Mouse (Mus musculus) testis, adult 2 months (tissue): ENCODE data around the gene Csrnp1. TPM values are rescaled to one million over a fixed set of nuclear protein-coding genes. Genes with fewer than 3 reads are reported as not detected.
A peak's percentile ranks its signal among the peaks of the same experiment; 100 is the strongest.

ENCODE experiments used
- H3K27ac ChIP-seq: fragments of 200-500 bp; 2 replicates; pipeline ENCODE4 v1.5.1; 2012; ENCODE audit warnings: low read depth, low read length; ENCODE audit not compliant: control insufficient read depth, insufficient read depth
- H3K27me3 ChIP-seq: fragments of 200-500 bp; 2 replicates; pipeline ENCODE4 v1.6.1; 2012; ENCODE audit warnings: mild to moderate bottlenecking, low read length, moderate library complexity; ENCODE audit not compliant: control insufficient read depth, insufficient read depth
- H3K36me3 ChIP-seq: fragments of 200-500 bp; 2 replicates; pipeline ENCODE4 v1.6.1; 2012; ENCODE audit warnings: mild to moderate bottlenecking, low read length; ENCODE audit not compliant: control insufficient read depth, insufficient read depth
- H3K4me1 ChIP-seq: fragments of 200-500 bp; 2 replicates; pipeline ENCODE4 v1.6.1; 2012; ENCODE audit warnings: low read length; ENCODE audit not compliant: control insufficient read depth, insufficient read depth
- H3K4me3 ChIP-seq: fragments of 200-500 bp; 2 replicates; pipeline ENCODE4 v1.5.1; 2012; ENCODE audit warnings: low read depth, mild to moderate bottlenecking, low read length, moderate library complexity, mixed read lengths; ENCODE audit not compliant: control insufficient read depth
- CTCF ChIP-seq: fragments of 200-500 bp; IDR thresholded peaks from 2 replicates; pipeline ENCODE4 v1.5.1; 2012; ENCODE audit warnings: low read depth, mild to moderate bottlenecking, inconsistent platforms, low read length, moderate library complexity; ENCODE audit not compliant: control insufficient read depth, insufficient read depth, insufficient replicate concordance
- POLR2A ChIP-seq: fragments of 200-500 bp; IDR thresholded peaks from 2 replicates; pipeline ENCODE4 v1.6.1; 2012; ENCODE audit warnings: low read depth, mild to moderate bottlenecking, inconsistent platforms, low read length, moderate library complexity; ENCODE audit not compliant: control insufficient read depth
- polyA plus RNA-seq: library from polyadenylated mRNA; depleted of rRNA; stranded (reverse); fragments of >200 nt; gene quantifications from 2 replicates; pipeline ENCODE4 v1.2.3, GENCODE M21; 2012

Csrnp1 gene
- polyA plus RNA-seq, 1 experiment, result 99.9 TPM

- Histone ChIP-seq H3K27ac (peak overlapping the region; percentile 39; the same call in 1 of the 2 replicates), H3K4me3 (peak overlapping the region; percentile 90), H3K4me1 (peaks cover 40% of the 10 kb centered on the region), H3K27me3 (peaks cover 2% of the 10 kb centered on the region; the same call in 1 of the 2 replicates), H3K36me3 (no peaks in the 10 kb centered on the region)
- no peak for TF ChIP-seq POLR2A
- TF ChIP-seq CTCF, result no peak
Measured at GRCm38 (mm10) chr9:119981183-119982179, 3.0 kb downstream of the Csrnp1 start.

DNA sequence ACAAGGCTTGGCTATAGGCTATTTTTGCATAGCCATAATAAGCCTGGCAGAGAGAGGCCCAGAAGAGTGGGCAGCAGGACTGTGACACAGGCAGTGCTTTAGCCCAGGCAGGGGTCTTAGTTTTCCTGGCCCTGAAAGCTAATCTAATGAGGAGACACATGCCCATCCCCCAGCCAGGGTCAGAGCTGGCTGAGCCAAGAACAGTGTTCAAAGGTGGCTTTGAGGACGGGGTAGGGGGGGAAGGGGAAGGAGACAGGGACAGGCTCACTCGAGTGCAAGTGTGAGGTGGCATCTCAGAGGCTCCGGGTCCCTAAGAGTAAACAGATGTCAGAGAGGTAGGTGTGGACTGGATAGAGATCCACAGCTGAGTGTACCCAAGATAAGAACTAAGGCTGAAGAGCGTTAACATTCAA, 3.7 kb downstream of the Csrnp1 start:
- H3K27ac ChIP-seq, result peak overlapping the region; percentile 27; the same call in 1 of the 2 replicates
- H3K4me3 ChIP-seq, result peak overlapping the region; percentile 90
- H3K4me1 ChIP-seq, result peaks cover 40% of the 10 kb centered on the region
- H3K36me3 ChIP-seq, result no peaks in the 10 kb centered on the region
- TF ChIP-seq CTCF (no peak), POLR2A (no peak)
- peaks cover 2% of the 10 kb centered on the region; the same call in 1 of the 2 replicates for H3K27me3 ChIP-seq

DNA sequence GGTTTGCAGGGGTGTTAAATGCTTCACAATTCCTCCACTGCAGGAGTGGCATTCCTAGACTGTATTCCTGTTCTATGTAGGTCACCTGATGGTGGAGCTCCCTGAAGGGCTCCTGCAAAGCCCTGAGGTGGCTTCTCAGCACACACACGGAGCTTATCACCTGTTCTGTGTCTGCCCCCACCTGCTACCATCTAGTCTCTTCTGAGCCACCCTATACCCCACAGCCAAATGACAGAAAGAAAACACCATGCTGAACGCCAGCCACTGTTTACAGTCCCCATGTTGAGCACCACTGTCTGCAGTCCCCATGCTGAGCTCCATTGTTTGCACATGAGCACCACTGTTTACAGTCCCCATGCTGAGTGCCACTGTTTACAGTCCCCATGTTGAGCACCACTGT, 4.7 kb downstream of the Csrnp1 start:
- Histone ChIP-seq H3K4me1 (peaks cover 43% of the 10 kb centered on the region), H3K27ac (no peak overlapping the region)

GRCm38 (mm10) chr9:119978811-119979441, 5.5 kb downstream of the Csrnp1 start:
- no peak for TF ChIP-seq POLR2A
- TF ChIP-seq CTCF, result no peak
- no peak overlapping the region for H3K27ac ChIP-seq
- H3K4me3 ChIP-seq, result no peak overlapping the region
- H3K36me3 ChIP-seq, result no peaks in the 10 kb centered on the region
- peaks cover 35% of the 10 kb centered on the region for H3K4me1 ChIP-seq
- H3K27me3 ChIP-seq, result peaks cover 2% of the 10 kb centered on the region; the same call in 1 of the 2 replicates

More for the DNA sequence above, 4.7 kb downstream of the Csrnp1 start:
- no peaks in the 10 kb centered on the region for H3K36me3 ChIP-seq
- peak; percentile 27; the same call in 1 of the 2 replicates for TF ChIP-seq POLR2A
- no peak for TF ChIP-seq CTCF
- H3K4me3 ChIP-seq, result no peak overlapping the region; the same call in 1 of the 2 replicates
- peaks cover 2% of the 10 kb centered on the region; the same call in 1 of the 2 replicates for H3K27me3 ChIP-seq

DNA sequence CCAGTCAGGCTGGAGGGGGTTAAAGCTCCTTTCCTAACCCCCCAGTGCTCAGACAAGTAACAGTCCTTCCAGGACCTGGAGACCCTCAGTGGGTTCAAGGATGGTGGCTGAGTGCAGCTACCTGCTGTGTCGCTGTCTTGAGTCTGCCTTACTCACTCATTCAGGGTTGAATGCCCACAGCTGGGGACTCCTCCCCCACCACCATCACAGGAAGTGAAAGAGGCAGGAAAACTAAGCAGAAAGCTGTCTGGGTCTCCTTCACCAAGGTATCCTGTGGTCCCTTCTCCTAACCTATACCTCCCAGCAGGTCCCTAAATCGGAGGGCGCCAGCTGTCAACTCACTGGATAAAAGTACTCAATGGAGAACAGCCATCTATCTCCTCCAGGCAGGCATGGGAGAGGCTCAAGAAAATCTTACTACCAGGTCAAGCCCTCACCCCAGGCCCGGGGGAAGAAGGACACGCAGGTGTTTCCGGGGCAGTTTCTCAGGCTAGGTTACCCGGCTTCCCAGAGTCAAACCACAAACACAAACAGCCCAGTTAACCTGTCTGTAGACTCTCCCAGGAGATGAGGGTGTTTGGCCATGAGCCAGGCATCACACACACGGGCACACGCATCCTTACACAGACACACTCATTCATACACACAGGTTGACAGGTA, 6.2 kb downstream of the Csrnp1 start:
- Histone ChIP-seq H3K27ac (no peak overlapping the region), H3K4me1 (peaks cover 37% of the 10 kb centered on the region)
- TF ChIP-seq POLR2A, result no peak
- no peak for TF ChIP-seq CTCF

DNA sequence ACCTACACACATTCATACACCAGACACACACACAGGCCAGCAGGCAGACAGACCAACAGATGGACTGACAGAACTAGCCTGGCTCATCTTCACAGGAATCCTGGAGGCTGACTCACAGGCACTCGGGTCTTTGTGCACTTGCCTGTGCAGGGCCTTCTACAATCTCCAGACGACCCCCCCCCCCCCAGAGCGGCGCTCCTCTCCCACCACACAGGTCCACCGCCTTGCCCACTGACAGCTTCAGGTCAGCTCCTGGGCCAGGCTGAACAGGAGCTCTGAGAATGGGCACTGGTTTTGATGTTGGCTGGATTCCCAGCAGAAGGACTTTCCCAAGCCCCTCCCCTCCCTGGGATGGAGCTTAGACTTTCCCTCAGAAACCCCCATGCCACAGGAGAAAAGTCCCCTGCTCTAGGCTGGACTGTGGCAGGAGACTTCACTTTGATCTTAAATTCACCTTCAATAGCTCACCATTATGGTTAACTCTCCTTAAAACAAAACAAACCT, 6.8 kb downstream of the Csrnp1 start:
- Histone ChIP-seq H3K4me1 (peaks cover 40% of the 10 kb centered on the region), H3K4me3 (no peak overlapping the region), H3K36me3 (no peaks in the 10 kb centered on the region), H3K27me3 (no peaks in the 10 kb centered on the region), H3K27ac (no peak overlapping the region)
- TF ChIP-seq CTCF (no peak), POLR2A (no peak)

More for the DNA sequence above, 6.2 kb downstream of the Csrnp1 start:
- Histone ChIP-seq H3K36me3 (no peaks in the 10 kb centered on the region), H3K4me3 (no peak overlapping the region), H3K27me3 (peaks cover 2% of the 10 kb centered on the region; the same call in 1 of the 2 replicates)

- Histone ChIP-seq H3K27ac (no peak overlapping the region), H3K27me3 (no peaks in the 10 kb centered on the region), H3K4me3 (no peak overlapping the region), H3K36me3 (no peaks in the 10 kb centered on the region), H3K4me1 (peaks cover 34% of the 10 kb centered on the region)
- no peak for TF ChIP-seq POLR2A
- no peak for TF ChIP-seq CTCF
Measured at GRCm38 (mm10) chr9:119976704-119977556, 7.5 kb downstream of the Csrnp1 start.
